Mouse (Mus musculus): ENCODE results near the gene Chn1.

Gene Chn1

DNA sequence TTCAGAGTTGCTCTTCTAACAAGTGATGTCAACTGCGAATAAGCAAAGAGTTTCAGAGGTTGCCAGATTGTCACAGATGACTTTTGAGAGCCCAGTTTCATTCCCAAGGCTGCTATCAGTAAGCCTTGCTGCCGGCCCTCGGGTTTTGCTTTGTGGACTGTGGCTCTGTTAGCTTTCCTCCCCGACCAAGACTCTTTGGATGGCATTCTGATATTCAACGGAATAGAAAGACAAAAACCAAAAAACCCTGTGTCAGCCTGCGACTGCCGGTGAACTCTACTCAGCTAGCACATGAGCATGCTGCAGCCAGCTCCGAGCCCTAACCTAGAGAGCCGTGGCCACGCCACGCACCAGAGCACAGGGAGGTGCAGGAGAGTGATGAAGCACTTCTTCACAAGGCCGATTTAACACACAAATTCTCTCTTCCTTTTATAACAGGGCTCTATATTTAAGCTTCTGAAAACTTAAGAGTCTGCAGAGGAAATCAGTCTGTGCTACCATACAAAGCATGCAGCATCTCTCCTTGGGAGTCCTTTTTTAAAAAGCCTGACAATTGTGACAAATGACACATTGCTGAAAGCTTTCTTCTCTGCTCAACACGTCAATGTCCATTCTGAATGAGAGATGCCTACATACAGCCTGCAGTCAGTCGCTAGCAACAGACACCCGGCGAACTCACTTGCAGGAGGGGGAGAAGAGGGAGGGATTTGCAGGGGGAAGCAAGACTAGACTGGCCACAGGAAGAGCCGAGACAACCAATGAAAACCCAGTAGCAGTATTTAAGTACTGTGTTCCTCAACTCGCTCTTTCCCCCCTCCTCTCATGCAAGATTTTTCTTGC lies 115.2 kb downstream of the Chn1 start:
- CTCF ChIA-PET: interaction anchor here in 2 of 4 experiments (0.5 to 0.6 kb wide), 2 partner anchors 75 to 1623 kb away, joined by 3 read pairs; no protein-coding TSS in a partner anchor

DNA sequence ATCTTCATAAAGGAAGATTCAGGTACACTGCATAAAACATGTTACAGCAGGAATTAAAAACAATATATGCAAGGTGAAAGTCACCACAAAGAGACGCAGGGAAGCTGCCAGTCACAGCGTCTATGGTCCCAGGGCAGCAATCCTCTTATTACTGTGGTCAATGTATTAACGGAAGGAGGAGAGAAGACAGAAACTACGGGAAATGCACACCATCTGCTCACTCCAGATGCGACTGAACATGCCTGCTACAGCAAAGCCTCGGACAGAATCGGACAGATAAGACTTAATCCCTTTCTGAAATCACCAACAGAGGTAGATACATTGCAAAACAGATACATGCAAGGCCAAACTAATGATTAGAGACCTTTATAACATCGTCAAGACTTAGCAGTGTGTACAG lies 116.1 kb downstream of the Chn1 start:
- ChIA-PET POLR2A (interaction anchor here in 1 of 4 experiments (0.6 to 1.3 kb wide), 2 partner anchors 9 to 227 kb away, joined by 3 to 4 read pairs; no protein-coding TSS in a partner anchor), CTCF (no interaction called here)

More for the DNA sequence above, 115.2 kb downstream of the Chn1 start:
- POLR2A ChIA-PET: interaction anchor here in 1 of 4 experiments (1.1 to 1.3 kb wide), 3 partner anchors 10 to 50 kb away, joined by 3 read pairs; no protein-coding TSS in a partner anchor

DNA sequence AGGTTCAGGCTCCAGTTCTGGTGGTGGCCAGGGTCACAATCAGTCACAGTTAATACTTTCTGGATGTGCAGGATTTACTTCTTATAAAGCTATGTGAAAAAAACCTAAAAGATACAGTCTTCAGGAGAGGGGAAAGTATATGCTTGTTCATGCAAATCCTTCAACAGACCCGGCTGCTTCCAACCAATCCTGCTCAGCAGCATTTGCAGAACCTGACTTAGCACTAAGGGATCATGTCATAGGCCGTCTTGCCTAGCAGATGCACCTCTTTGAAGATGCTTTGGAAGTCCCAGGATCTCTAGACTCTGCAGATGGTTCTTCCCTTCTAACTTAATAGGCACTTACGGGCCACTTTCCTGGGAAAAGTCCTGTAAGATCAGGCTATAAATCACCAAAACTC lies 117.2 kb downstream of the Chn1 start:
- CTCF ChIA-PET: no interaction called here
- POLR2A ChIA-PET: interaction anchor here in 1 of 4 experiments (0.6 kb wide), 1 partner anchor 394 kb away, joined by 4 read pairs; no protein-coding TSS in a partner anchor

DNA sequence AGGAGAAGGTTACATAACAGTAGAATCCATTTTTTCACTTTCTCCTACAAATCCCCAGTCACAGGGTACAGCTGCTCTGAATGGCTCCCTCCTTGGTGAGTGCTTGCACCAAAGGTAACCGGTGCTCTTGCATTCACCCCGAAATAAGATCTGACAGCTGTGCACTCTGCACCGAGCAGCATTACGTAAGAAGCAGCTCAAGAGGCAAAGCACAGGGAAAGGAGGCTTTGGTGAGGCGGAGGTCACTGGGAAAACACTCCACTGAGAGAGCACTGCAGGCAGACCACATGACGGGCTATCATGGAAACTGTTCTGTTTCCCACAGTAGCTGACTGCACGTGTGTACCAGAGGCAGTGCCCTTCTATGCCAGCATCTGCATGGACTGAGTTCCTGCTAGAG lies 118.0 kb downstream of the Chn1 start:
- CTCF ChIA-PET: interaction anchor here in 1 of 4 experiments (1.0 kb wide), 1 partner anchor 11 kb away, joined by 5 read pairs; no protein-coding TSS in a partner anchor

GRCm38 (mm10) chr2:73655663-73656062 lies 119.5 kb downstream of the Chn1 start:
- CTCF ChIA-PET: no interaction called here

More for the DNA sequence above, 118.0 kb downstream of the Chn1 start:
- POLR2A ChIA-PET: no interaction called here

DNA sequence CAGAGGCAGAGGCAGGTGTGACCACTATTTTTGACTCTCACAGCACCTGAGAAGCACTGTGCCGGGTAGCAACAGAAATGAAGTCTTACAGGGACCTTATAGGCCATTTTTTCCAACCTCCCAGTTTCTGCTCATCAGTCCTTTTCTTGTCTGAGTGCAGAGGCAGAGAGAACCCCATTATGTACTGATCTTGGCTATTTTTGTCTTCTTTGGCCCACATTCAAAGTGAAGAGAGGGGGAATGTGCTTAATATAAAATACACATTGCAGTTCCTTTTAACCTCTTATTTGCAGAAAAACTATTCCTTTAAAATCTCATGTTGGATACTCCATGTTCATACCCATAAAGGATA lies 120.3 kb downstream of the Chn1 start:
- ChIA-PET POLR2A (no interaction called here), CTCF (no interaction called here)

More at GRCm38 (mm10) chr2:73655663-73656062, 119.5 kb downstream of the Chn1 start:
- POLR2A ChIA-PET: no interaction called here

DNA sequence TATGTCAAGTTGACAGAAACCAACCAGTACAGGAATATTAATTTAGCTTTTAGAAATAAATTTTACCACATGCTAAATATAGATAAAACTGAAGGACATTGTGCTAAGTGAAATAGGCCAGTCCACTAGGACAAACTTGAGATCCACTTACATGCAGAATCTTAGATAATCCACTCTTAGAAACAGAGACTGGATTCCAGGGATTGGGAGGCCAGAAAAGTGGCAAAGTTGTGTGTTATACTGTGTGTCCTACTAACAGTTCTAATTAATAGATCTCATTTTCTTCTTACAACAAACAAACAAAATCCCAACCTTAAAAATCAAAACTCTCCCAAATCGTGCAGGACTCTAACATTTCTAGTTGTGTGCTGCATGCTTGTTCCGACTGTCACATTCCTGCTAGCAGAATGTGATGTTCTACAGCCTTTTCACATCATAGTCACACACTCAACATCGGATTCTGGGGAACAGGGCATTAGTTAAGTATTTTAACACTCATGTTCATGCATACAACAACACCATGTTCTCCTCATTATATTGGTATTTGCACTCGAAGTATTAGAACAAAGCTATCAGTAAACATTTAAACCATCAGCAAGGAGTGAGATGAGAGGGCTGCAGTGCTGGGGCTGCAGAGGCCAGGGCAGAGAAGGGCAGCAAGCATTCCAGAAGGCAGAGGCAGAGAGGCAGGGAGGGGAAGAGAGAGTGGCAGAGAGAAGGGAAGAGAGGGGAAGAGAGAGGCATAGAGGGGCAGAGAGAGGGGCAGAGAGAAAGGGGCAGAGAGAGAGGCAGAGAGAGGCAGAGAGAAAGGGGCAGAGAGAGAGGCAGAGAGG lies 120.9 kb downstream of the Chn1 start:
- ChIA-PET POLR2A (no interaction called here), CTCF (no interaction called here)

GRCm38 (mm10) chr2:73637688-73638087 lies 137.5 kb downstream of the Chn1 start:
- CTCF ChIA-PET: no interaction called here

DNA sequence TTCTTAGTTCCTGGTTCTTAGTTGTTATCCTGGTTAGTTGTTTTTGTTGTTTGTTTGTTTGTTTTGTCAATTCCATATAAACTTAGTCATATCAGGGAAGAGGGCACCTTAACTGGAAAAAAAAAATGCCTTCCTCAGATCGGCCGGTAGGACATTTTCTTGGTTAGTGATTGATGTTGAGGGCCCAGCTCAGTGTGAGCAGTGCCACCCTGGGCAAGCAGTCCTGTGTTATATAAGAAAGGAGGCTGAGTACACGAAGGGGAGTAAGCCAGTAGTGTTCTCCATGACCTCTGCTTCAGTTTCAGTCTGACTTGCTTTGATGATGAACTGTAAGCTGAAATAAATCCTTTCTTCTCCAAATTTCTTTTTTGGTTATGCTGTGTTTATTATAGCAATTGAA lies 138.8 kb downstream of the Chn1 start:
- ChIA-PET POLR2A (interaction anchor here in 1 of 4 experiments (0.6 kb wide), 1 partner anchor 554 kb away, joined by 6 read pairs; no protein-coding TSS in a partner anchor), CTCF (no interaction called here)

More at GRCm38 (mm10) chr2:73637688-73638087, 137.5 kb downstream of the Chn1 start:
- POLR2A ChIA-PET: interaction anchor here in 1 of 4 experiments (1.2 kb wide), 1 partner anchor 76 kb away, joined by 4 read pairs; no protein-coding TSS in a partner anchor

GRCm38 (mm10) chr2:73631816-73632215 lies 143.3 kb downstream of the Chn1 start:
- POLR2A ChIA-PET: interaction anchor here in 1 of 4 experiments (1.0 kb wide), 1 partner anchor 35 kb away, joined by 3 read pairs; no protein-coding TSS in a partner anchor

DNA sequence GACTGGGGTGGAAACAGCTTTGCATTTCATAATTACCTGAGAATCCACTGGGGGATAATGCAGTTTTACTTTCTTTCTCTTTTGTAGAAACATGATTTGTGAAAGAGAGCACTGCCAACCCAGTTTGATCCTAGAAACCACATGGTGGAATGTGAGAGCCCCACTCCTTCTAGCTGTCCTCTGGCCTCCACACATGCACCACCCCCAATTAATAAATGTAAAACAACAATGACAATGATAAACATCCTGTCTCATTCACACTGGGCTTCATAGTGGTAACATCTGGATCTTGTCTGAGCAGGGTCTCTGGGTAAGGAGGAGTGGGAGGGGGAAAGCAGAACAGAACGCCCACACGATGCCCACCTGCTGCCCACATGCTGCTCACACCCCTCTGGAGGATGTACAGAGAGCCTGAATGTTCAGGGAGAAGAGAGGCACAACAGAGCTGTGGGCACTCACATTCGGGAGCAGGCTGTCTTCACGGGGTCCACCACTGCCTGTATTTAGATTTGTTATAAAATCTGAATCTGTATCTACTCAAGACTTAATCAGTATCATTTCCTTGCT lies 156.6 kb downstream of the Chn1 start:
- POLR2A ChIA-PET: interaction anchor here in 1 of 4 experiments (3.8 kb wide), 1 partner anchor 13 kb away, joined by 26 read pairs; no protein-coding TSS in a partner anchor
- CTCF ChIA-PET: no interaction called here

More at GRCm38 (mm10) chr2:73631816-73632215, 143.3 kb downstream of the Chn1 start:
- CTCF ChIA-PET: no interaction called here

- ChIA-PET POLR2A (interaction anchor here in 2 of 4 experiments (0.6 to 3.8 kb wide), 3 partner anchors 11 to 1111 kb away, joined by 3 to 26 read pairs (median 3); no protein-coding TSS in a partner anchor), CTCF (no interaction called here)
These were observed 158.6 kb downstream of the Chn1 start for GRCm38 (mm10) chr2:73616434-73617057.

DNA sequence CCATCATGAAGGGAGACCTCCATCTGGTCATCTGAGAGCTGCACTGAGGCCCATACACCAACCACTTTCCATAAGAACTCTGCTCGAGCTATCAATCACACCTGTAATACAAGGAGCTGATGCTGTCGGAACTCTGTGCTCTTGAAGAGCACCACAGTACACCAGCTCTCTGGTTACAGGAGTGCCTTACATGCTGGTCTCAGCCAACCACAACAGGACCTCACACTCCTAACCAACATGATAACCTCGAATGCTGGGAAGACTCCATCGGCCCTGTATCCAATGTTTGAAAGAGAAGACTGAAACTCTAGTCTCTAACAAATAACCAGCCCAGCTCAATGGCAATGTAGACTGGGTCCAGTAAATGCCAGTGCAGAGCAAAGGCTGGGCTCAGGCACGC lies 159.7 kb downstream of the Chn1 start:
- ChIA-PET POLR2A (interaction anchor here in 1 of 4 experiments (0.5 to 3.8 kb wide), 3 partner anchors 10 to 597 kb away, joined by 3 to 26 read pairs (median 3); no protein-coding TSS in a partner anchor), CTCF (no interaction called here)

DNA sequence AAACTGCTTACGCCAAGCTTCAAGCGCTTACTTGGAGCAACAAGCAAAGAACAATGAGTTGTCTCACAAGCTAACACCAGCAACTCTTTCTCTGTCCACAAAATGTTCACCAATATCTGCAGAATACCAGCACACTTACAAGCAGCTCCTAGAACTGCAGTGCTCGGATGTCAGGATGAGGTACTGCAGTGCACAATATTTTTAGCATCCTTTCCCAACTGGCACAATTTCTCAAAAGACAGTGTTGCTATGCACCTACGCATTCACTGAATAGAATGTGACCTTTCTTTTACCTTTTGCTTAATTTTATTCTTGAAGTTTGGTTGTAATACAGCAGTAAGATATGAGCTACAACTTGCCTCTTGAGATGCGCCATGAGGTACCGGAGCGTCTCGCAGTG lies 160.8 kb downstream of the Chn1 start:
- CTCF ChIA-PET: no interaction called here
- POLR2A ChIA-PET: interaction anchor here in 2 of 4 experiments (1.0 to 1.2 kb wide), 2 partner anchors 17 kb away, joined by 3 read pairs; no protein-coding TSS in a partner anchor

DNA sequence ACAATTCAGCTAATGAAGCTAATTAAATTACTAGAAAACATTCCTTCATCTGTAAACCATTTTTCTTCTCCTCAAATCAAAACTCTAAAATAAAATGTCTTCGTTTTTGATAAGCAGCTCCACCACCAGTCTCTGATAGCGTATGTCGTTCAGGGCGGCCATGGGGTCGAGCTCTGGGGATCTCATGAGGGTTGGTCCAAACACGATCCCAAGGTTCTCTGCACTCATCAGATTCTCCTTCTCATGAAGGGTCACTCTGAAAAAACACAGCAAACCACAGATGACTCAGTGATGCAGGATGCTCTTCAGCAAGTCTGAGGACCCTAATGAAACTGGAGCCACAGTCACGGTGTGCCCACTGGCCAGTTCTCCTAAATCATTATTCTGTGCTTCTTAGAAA lies 162.2 kb downstream of the Chn1 start:
- POLR2A ChIA-PET: interaction anchor here in 1 of 4 experiments (1.9 kb wide), 1 partner anchor 12 kb away, joined by 5 read pairs; no protein-coding TSS in a partner anchor
- CTCF ChIA-PET: no interaction called here

- ChIA-PET CTCF (interaction anchor here in 1 of 4 experiments (0.5 kb wide), 1 partner anchor 1921 kb away, joined by 3 read pairs; no protein-coding TSS in a partner anchor), POLR2A (interaction anchor here in 2 of 4 experiments (1.0 to 1.9 kb wide), 2 partner anchors 13 to 21 kb away, joined by 4 to 5 read pairs; no protein-coding TSS in a partner anchor)
These were observed 162.7 kb downstream of the Chn1 start for GRCm38 (mm10) chr2:73612367-73612914.

DNA sequence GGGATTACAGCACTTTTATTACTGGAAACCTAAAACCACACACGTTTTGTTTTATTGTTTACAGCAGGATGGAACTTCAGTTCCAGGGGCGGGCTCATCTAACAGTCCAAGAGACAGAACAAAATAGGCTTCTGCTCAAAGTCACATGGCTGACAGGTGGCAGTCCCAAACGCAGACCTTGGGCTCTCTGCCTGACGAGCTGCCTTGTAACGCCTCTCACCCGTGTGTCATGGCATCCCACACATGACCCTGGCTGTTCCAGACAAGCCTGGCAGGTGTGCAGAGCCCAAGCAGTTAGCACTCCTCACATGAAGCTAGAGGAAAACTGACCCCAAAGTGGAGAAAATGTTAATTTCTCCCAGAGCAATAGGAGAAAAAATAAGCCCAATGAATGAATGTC lies 163.3 kb downstream of the Chn1 start:
- CTCF ChIA-PET: no interaction called here
- POLR2A ChIA-PET: interaction anchor here in 2 of 4 experiments (1.0 to 1.9 kb wide), 2 partner anchors 14 to 22 kb away, joined by 4 to 5 read pairs; no protein-coding TSS in a partner anchor

- ChIA-PET CTCF (no interaction called here), POLR2A (interaction anchor here in 1 of 4 experiments (1.0 kb wide), 1 partner anchor 51 kb away, joined by 3 read pairs; no protein-coding TSS in a partner anchor)
These were observed 165.4 kb downstream of the Chn1 start for GRCm38 (mm10) chr2:73609724-73610210.

Measured in embryonic stem cell, embryonic (primary cell).